Mouse (Mus musculus): Measurements from ENCODE around the gene Cabp4. TPM values are rescaled to one million over a fixed set of nuclear protein-coding genes. Genes with fewer than 3 reads are reported as not detected.
A peak's percentile ranks its signal among the peaks of the same experiment; 100 is the strongest.
"Not testable (repeated sequence)": the region's sequence is repeated elsewhere in the genome, so short reads cannot be mapped to it uniquely, and the experiment has no call there.

Gene Cabp4
- polyA plus RNA-seq, 1 experiment = 0.04 TPM

GRCm38 (mm10) chr19:4129462-4129861, 14.4 kb downstream of the Cabp4 start:
- TF ChIP-seq CEBPB (IDR thresholded peaks at IDR 0.05; ENCODE audit: low read depth) (no peak), MYOD1 (IDR thresholded peaks at IDR 0.05; ENCODE audit: control insufficient read depth, insufficient read length, low read depth) (no peak), MYOG (IDR thresholded peaks at IDR 0.05; ENCODE audit: control insufficient read depth, extremely low read depth, insufficient read length) (no peak), CTCF (IDR thresholded peaks at IDR 0.05; ENCODE audit: control insufficient read depth, insufficient read depth, insufficient read length) (no peak), FOSL1 (IDR thresholded peaks at IDR 0.05; ENCODE audit: insufficient read depth, low read length, poor library complexity, severe bottlenecking) (no peak), USF1 (IDR thresholded peaks at IDR 0.05; ENCODE audit: low read depth) (no peak), MAX (IDR thresholded peaks at IDR 0.05) (no peak)
- H3K4me3 ChIP-seq (ENCODE audit: insufficient read depth, poor library complexity, severe bottlenecking) = no peak overlapping the region
- peaks cover 6% of the 10 kb centered on the region for H3K79me3 ChIP-seq (ENCODE audit: low read depth)
- H3K79me2 ChIP-seq (ENCODE audit: control insufficient read depth, insufficient read depth) = peaks cover 18% of the 10 kb centered on the region
- H3K36me3 ChIP-seq (ENCODE audit: control insufficient read depth, insufficient read depth) = peaks cover 22% of the 10 kb centered on the region
- H3ac ChIP-seq (ENCODE audit: control insufficient read depth, insufficient read length, low read depth) = no peak overlapping the region
- no peaks in the 10 kb centered on the region for H3K27me3 ChIP-seq (ENCODE audit: control insufficient read depth, insufficient read depth, insufficient read length)

DNA sequence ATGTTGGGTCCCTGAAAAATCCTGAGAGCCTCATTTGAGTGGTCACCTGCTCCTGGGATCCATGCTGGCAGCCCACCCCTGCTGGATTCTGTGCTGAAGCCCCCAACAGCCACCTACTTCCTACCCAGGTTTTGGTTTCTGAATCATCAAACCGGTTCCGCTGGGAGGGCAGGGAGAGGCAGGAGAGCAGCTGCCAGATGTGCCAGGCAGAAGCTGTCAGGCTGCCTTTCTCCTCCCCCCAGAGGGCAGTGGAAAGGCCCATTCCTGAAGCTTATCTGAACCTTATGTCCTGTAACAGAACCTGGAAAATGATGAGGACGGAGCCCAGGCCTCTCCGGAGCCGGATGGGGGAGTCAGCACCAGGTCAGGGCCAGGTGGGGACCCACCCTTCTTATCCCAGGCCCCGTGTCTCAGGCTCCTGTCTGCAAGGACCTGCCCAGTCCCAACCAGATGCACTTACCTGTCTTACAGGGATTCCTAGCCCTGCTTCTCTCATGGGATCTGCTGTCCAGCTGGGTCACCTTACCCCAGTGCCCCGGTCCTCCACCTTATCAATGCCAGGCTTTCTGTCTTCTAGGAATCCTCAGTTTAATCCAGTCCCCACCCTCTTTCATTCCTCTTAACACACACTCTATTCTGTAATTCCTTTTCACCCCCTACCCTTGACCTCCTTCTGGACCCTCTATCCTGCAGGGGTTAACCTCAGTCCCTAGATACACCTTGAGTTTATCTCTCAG, 16.9 kb downstream of the Cabp4 start:
- Histone ChIP-seq H3K4me3 (ENCODE audit: insufficient read depth, poor library complexity, severe bottlenecking) (peak overlapping the region; percentile 87), H3K27me3 (ENCODE audit: control insufficient read depth, insufficient read depth, insufficient read length) (no peaks in the 10 kb centered on the region), H3ac (ENCODE audit: control insufficient read depth, insufficient read length, low read depth) (peak overlapping the region; percentile 83), H3K79me3 (ENCODE audit: low read depth) (peaks cover 6% of the 10 kb centered on the region), H3K79me2 (ENCODE audit: control insufficient read depth, insufficient read depth) (peaks cover 18% of the 10 kb centered on the region), H3K36me3 (ENCODE audit: control insufficient read depth, insufficient read depth) (peaks cover 10% of the 10 kb centered on the region)
- TF ChIP-seq CEBPB (IDR thresholded peaks at IDR 0.05; ENCODE audit: low read depth) = no peak
- no peak for TF ChIP-seq MYOD1 (IDR thresholded peaks at IDR 0.05; ENCODE audit: control insufficient read depth, insufficient read length, low read depth)
- TF ChIP-seq FOSL1 (IDR thresholded peaks at IDR 0.05; ENCODE audit: insufficient read depth, low read length, poor library complexity, severe bottlenecking) = no peak
- TF ChIP-seq MAX (IDR thresholded peaks at IDR 0.05) = no peak
- no peak for TF ChIP-seq CTCF (IDR thresholded peaks at IDR 0.05; ENCODE audit: control insufficient read depth, insufficient read depth, insufficient read length)
- TF ChIP-seq MYOG (IDR thresholded peaks at IDR 0.05; ENCODE audit: control insufficient read depth, extremely low read depth, insufficient read length) = no peak
- TF ChIP-seq USF1 (IDR thresholded peaks at IDR 0.05; ENCODE audit: low read depth) = no peak

DNA sequence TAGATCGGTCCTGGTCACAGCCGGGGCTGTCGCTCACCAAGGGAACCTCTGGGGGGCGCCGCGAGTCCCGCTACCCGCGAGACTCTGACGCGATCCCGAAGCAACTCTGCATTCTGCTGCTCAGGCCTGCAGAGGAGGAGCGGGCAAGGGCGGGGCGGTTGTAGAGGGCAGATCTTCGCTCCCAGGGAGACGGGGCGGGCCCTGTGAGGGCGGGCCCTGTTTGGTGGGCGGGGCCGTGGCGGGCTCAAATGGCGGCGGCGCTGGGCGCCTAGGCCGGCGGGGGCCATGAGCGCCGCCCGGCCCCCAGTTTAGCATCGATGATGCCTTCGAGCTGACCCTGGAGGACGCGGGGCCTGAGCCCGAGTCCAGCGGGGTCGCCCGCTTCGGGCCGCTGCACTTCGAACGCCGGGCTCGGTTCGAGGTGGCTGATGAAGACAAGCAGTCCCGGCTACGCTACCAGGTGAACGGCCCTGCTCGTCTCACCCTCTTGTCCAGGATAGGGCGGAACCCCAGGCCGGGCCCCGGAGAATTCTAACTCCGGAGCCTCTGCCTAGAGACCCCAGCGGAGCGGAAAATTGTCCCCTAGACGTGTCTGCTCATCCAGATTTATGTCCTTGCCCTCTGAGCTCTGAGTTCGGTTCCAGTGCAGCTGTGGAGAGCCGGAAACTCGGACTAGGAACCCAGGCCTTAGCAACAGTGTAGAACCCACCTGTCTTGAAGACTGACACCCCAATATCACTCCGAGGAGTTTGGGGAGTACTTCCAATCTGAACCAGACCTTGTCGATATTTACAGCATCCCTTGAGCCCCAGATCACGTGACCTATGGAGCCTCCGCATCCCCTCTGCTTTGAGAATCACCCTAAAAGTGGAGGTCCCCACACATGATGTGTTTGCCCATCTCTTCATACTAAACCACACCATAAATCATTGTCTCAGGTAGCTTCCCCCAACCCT, 17.8 kb downstream of the Cabp4 start, which contains the start of gene Aip:
TSS of gene Aip (minus strand) at position 118 of the 956 bp plus-strand sequence.
- H3K79me2 ChIP-seq (ENCODE audit: control insufficient read depth, insufficient read depth) = peaks cover 20% of the 10 kb centered on the region
- peaks cover 6% of the 10 kb centered on the region for H3K79me3 ChIP-seq (ENCODE audit: low read depth)
- no peaks in the 10 kb centered on the region for H3K27me3 ChIP-seq (ENCODE audit: control insufficient read depth, insufficient read depth, insufficient read length)
- TF ChIP-seq USF1 (IDR thresholded peaks at IDR 0.05; ENCODE audit: low read depth) (peak; percentile 97), MYOG (IDR thresholded peaks at IDR 0.05; ENCODE audit: control insufficient read depth, extremely low read depth, insufficient read length) (no peak), CTCF (IDR thresholded peaks at IDR 0.05; ENCODE audit: control insufficient read depth, insufficient read depth, insufficient read length) (peak; percentile 74), CEBPB (IDR thresholded peaks at IDR 0.05; ENCODE audit: low read depth) (no peak)
- peak within 1 kb of the TSS; percentile 87 for H3K4me3 ChIP-seq (ENCODE audit: insufficient read depth, poor library complexity, severe bottlenecking)
- H3ac ChIP-seq (ENCODE audit: control insufficient read depth, insufficient read length, low read depth) = peak within 1 kb of the TSS; percentile 83
- peaks cover 10% of the 10 kb centered on the region for H3K36me3 ChIP-seq (ENCODE audit: control insufficient read depth, insufficient read depth)

DNA sequence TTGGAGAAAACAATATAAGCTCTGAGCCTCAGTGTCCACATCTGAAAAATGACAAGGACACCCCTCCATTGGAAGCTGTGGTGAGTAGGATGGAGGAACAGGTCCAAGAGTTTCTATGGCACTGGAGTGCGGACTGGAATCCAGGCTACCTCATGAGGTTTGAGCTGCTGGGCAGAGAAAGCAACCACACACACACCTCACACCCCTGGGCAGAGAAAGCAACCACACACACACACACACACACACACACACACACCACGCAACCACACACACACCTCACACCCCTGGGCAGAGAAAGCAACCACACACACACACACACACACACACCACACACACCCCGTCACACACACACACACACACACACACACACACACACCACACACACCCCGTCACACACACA, 18.6 kb downstream of the Cabp4 start:
- H3K36me3 ChIP-seq (ENCODE audit: control insufficient read depth, insufficient read depth) = peaks cover 10% of the 10 kb centered on the region
- not testable (repeated sequence) for H3K4me3 ChIP-seq (ENCODE audit: insufficient read depth, poor library complexity, severe bottlenecking); H3K27me3 ChIP-seq (ENCODE audit: control insufficient read depth, insufficient read depth, insufficient read length)
- H3K79me3 ChIP-seq (ENCODE audit: low read depth) = peaks cover 12% of the 10 kb centered on the region
- H3ac ChIP-seq (ENCODE audit: control insufficient read depth, insufficient read length, low read depth) = peak overlapping the region; percentile 60
- peaks cover 27% of the 10 kb centered on the region for H3K79me2 ChIP-seq (ENCODE audit: control insufficient read depth, insufficient read depth)

GRCm38 (mm10) chr19:4124432-4124831, 19.4 kb downstream of the Cabp4 start:
- no peak overlapping the region for H3K4me3 ChIP-seq (ENCODE audit: insufficient read depth, poor library complexity, severe bottlenecking)
- H3ac ChIP-seq (ENCODE audit: control insufficient read depth, insufficient read length, low read depth) = no peak overlapping the region
- no peaks in the 10 kb centered on the region for H3K27me3 ChIP-seq (ENCODE audit: control insufficient read depth, insufficient read depth, insufficient read length)
- peaks cover 16% of the 10 kb centered on the region for H3K79me3 ChIP-seq (ENCODE audit: low read depth)
- TF ChIP-seq CEBPB (IDR thresholded peaks at IDR 0.05; ENCODE audit: low read depth) = no peak
- no peak for TF ChIP-seq CTCF (IDR thresholded peaks at IDR 0.05; ENCODE audit: control insufficient read depth, insufficient read depth, insufficient read length)
- no peak for TF ChIP-seq USF1 (IDR thresholded peaks at IDR 0.05; ENCODE audit: low read depth)
- TF ChIP-seq MYOD1 (IDR thresholded peaks at IDR 0.05; ENCODE audit: control insufficient read depth, insufficient read length, low read depth) = no peak
- no peak for TF ChIP-seq MYOG (IDR thresholded peaks at IDR 0.05; ENCODE audit: control insufficient read depth, extremely low read depth, insufficient read length)
- no peak for TF ChIP-seq MAX (IDR thresholded peaks at IDR 0.05)
- TF ChIP-seq FOSL1 (IDR thresholded peaks at IDR 0.05; ENCODE audit: insufficient read depth, low read length, poor library complexity, severe bottlenecking) = no peak
- H3K79me2 ChIP-seq (ENCODE audit: control insufficient read depth, insufficient read depth) = peaks cover 35% of the 10 kb centered on the region
- H3K36me3 ChIP-seq (ENCODE audit: control insufficient read depth, insufficient read depth) = peaks cover 10% of the 10 kb centered on the region
